Mouse (Mus musculus): ENCODE results near the gene Sult3a1. TPM values are rescaled to one million over a fixed set of nuclear protein-coding genes. Genes with fewer than 3 reads are reported as not detected.
"Not testable (repeated sequence)": the region's sequence is repeated elsewhere in the genome, so short reads cannot be mapped to it uniquely, and the experiment has no call there.

The Sult3a1 gene
- total RNA-seq (2021), result not detected
- long read RNA-seq, experiment 1, result 0 reads
- long read RNA-seq, experiment 2, result 0 reads

GRCm38 (mm10) chr10:33857421-33857820, at the start of gene Sult3a1:
Sult3a1 (plus strand) TSS chr10:33857721.
- no peak for DNase-seq
- H3K4me3 ChIP-seq, result no peak within 1 kb of the TSS
- no peak for TF ChIP-seq CTCF (IDR thresholded peaks at IDR 0.05)
- intact Hi-C loops (cut with DNase I), result no loop called here
- H3K27ac ChIP-seq, result no peak within 1 kb of the TSS

GRCm38 (mm10) chr10:33811807-33812206, 45.7 kb upstream of the Sult3a1 start:
- no peak for DNase-seq
- intact Hi-C loops (cut with DNase I), result no loop called here
- TF ChIP-seq CTCF (IDR thresholded peaks at IDR 0.05), result no peak
- H3K4me3 ChIP-seq, result no peak overlapping the region
- no peak overlapping the region for H3K27ac ChIP-seq

GRCm38 (mm10) chr10:33814266-33814665, 43.3 kb upstream of the Sult3a1 start:
- intact Hi-C loops (cut with DNase I), result no loop called here
- H3K27ac ChIP-seq, result no peak overlapping the region
- H3K4me3 ChIP-seq, result no peak overlapping the region
- no peak for TF ChIP-seq CTCF (IDR thresholded peaks at IDR 0.05)
- DNase-seq, result no peak

- DNase-seq, result no peak
- intact Hi-C loops (cut with DNase I), result no loop called here
- H3K4me3 ChIP-seq, result no peak overlapping the region
- no peak overlapping the region for H3K27ac ChIP-seq
- no peak for TF ChIP-seq CTCF (IDR thresholded peaks at IDR 0.05)
Measured at GRCm38 (mm10) chr10:33816923-33817322, 40.6 kb upstream of the Sult3a1 start.

- Histone ChIP-seq H3K27ac (no peak overlapping the region), H3K4me3 (no peak overlapping the region)
- no peak for TF ChIP-seq CTCF (IDR thresholded peaks at IDR 0.05)
- intact Hi-C loops (cut with DNase I), result no loop called here
- no peak for DNase-seq
Measured at GRCm38 (mm10) chr10:33820892-33821291, 36.6 kb upstream of the Sult3a1 start.

- intact Hi-C loops (cut with DNase I), result no loop called here
- no peak overlapping the region for H3K4me3 ChIP-seq
- TF ChIP-seq CTCF (IDR thresholded peaks at IDR 0.05), result no peak
- DNase-seq, result no peak
- H3K27ac ChIP-seq, result no peak overlapping the region
Measured at GRCm38 (mm10) chr10:33865994-33866393, 8.5 kb downstream of the Sult3a1 start.

- Histone ChIP-seq H3K27ac (no peak overlapping the region), H3K4me3 (no peak overlapping the region)
- intact Hi-C loops (cut with DNase I), result no loop called here
- DNase-seq, result no peak
- no peak for TF ChIP-seq CTCF (IDR thresholded peaks at IDR 0.05)
Measured at GRCm38 (mm10) chr10:33870441-33870840, 12.9 kb downstream of the Sult3a1 start.

- TF ChIP-seq CTCF (IDR thresholded peaks at IDR 0.05), result no peak
- no peak overlapping the region for H3K4me3 ChIP-seq
- DNase-seq, result no peak
- H3K27ac ChIP-seq, result no peak overlapping the region
- intact Hi-C loops (cut with DNase I), result no loop called here
Measured at GRCm38 (mm10) chr10:33872672-33873398, 15.3 kb downstream of the Sult3a1 start.

- intact Hi-C loops (cut with DNase I); H3K4me3 ChIP-seq; DNase-seq; H3K27ac ChIP-seq: not testable (repeated sequence)
Measured at GRCm38 (mm10) chr10:33882411-33882810, 24.9 kb downstream of the Sult3a1 start.

- intact Hi-C loops (cut with DNase I); DNase-seq: not testable (repeated sequence)
Measured at GRCm38 (mm10) chr10:33901520-33901919, 44.0 kb downstream of the Sult3a1 start.

GRCm38 (mm10) chr10:33904530-33905481, 47.3 kb downstream of the Sult3a1 start, which contains the start of gene Rsph4a:
Rsph4a (plus strand) TSS chr10:33905111.
- TF ChIP-seq CTCF (IDR thresholded peaks at IDR 0.05), result no peak
- intact Hi-C loops (cut with DNase I), result no loop called here
- Histone ChIP-seq H3K27ac (no peak within 1 kb of the TSS), H3K4me3 (peak within 1 kb of the TSS; percentile 68)
- DNase-seq, result no peak

More at GRCm38 (mm10) chr10:33901520-33901919, 44.0 kb downstream of the Sult3a1 start:
- H3K27ac ChIP-seq, H3K4me3 ChIP-seq: not testable (repeated sequence)

GRCm38 (mm10) chr10:33905489-33905888, 48.0 kb downstream of the Sult3a1 start:
- DNase-seq, result peak; percentile 14
- intact Hi-C loops (cut with DNase I), result no loop called here
- H3K4me3 ChIP-seq, result peak overlapping the region; percentile 68
- H3K27ac ChIP-seq, result no peak overlapping the region
- TF ChIP-seq CTCF (IDR thresholded peaks at IDR 0.05), result no peak

Other genes starting within 250 kb of the Sult3a1 start
- gene Clvs2, start 233.0 kb upstream of the Sult3a1 start, total RNA-seq (2021), result not detected
- gene Sult3a2, start 71.0 kb upstream of the Sult3a1 start, total RNA-seq (2021), result not detected
- gene Rsph4a, start 47.4 kb downstream of the Sult3a1 start, total RNA-seq (2021), result not detected
- gene Zup1, start 93.5 kb downstream of the Sult3a1 start, total RNA-seq (2021), result 1 to 10 TPM; 8.1 to 8.3 TPM
- gene Rwdd1, start 161.9 kb downstream of the Sult3a1 start, total RNA-seq (2021), result 100 to 1,000 TPM; 165 to 167 TPM
- gene Trappc3l, start 179.9 kb downstream of the Sult3a1 start, total RNA-seq (2021), result not detected
- not detected for gene Calhm4, start 186.6 kb downstream of the Sult3a1 start, total RNA-seq (2021)
- gene Calhm5, start 238.8 kb downstream of the Sult3a1 start, total RNA-seq (2021), result under 1 TPM; 0.31 to 0.38 TPM